Mouse (Mus musculus): ENCODE measurements around the gene Fibcd1.

- TF ChIP-seq CTCF (IDR thresholded peaks at IDR 0.05; ENCODE audit: extremely low read depth, insufficient read depth, low read length) (no peak), POLR2A (IDR thresholded peaks at IDR 0.05; ENCODE audit: extremely low read depth, insufficient read depth, low read length) (no peak)
Measured at GRCm38 (mm10) chr2:31874290-31874855, 28.6 kb upstream of the Fibcd1 start.
